Mouse (Mus musculus): ENCODE results near the gene Tmem269. TPM values are rescaled to one million over a fixed set of nuclear protein-coding genes. Genes with fewer than 3 reads are reported as not detected.

Gene Tmem269
- total and polyA plus RNA-seq, 3 experiments = 0.31 TPM; not detected in 2

DNA sequence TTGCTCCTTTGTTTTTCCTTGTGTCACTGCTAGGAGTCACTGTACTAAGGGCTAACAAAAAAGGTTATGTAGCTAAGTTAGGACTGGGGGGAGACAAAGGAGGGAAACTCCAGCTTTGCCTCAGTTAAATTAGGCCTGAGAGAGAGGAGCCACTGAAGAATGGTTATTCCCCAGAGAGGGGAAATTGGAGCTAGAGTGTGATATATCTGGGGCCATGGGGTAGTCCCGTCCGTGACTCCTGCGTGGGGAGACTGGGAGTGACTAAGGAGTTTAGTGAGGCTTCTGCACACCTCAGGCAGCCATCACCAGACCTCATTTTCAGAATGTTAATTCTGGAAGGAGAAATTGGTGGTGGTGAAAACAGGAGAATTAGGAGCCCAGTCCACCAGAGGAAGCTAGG is 16.3 kb upstream of the Tmem269 start:
- DNase-seq = no peak

DNA sequence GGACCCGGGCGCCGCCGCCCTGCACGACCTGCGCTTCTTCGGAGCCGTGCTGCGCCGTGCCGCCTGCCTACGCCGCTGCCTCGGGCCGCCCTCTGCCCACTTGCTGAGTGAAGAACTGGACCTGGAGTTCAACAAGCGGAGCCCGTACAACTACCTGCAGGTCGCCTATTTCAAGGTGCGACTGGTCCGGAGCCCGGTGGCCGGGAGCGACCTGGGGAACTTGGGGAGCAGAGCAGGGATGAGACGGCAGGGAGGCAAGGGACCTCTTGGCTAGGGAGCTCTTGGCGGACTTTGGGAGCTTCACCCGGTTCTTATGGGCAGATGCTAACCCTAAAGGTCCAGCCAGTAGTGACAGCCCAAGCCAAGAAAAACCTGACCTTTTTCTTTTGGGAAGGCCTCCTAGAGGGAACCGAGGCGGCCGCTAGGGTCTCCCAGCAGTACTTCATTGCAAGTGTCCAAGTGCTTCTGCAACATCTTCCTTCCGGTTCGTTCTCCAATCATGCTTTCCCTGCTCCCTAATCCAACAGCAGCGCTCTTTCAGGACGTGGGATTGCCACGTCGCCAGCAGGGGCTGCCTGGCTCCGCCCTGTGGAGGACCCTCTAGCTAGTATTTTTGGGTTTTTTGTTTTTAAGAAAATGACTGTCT is 15.4 kb upstream of the Tmem269 start:
- peak; percentile 72 for DNase-seq

DNA sequence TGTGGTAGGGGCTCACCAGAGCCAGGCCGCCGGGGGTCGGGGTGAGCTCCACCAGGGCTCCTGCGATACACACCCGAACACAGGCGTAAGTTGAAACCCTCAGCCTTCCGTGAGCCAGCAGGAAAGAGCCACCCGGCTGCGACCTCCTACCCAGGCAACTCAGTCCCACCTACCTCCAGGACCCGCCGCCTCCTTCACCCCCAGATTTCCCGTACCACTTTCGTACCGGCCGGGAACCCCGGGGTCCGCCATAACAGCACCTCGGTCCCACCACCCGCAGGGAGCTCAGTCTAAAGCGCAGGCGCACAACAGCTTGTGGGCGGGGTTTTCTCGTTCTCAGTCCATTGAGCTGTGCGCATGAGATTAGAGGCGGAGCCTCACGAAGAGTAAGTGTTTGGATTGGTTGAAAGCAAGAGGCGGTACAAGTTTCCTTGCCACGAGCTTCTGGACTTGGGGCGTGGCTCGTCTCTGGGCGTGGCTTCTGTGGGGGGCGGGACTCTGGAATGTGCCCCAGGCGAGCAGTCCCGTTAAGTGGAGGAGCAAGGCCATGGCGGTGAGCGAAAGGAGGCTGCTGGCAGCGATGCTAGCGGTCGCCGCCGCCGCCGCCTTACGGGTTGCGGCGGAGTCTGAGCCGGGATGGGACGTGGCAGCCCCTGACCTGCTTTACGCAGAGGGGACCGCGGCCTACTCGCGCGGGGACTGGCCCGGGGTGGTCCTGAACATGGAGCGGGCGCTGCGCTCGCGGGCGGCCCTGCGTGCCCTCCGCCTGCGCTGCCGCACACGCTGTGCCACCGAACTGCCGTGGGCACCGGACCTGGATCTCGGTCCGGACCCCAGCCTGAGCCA is 14.6 kb upstream of the Tmem269 start, which contains the start of the genes AU022252 and P3h1:
Gene AU022252 (minus strand): TSS at position 303 of the 846 bp plus-strand sequence.
Gene P3h1 (plus strand): TSS at position 506 of the 846 bp plus-strand sequence.
- DNase-seq = peak; percentile 99

DNA sequence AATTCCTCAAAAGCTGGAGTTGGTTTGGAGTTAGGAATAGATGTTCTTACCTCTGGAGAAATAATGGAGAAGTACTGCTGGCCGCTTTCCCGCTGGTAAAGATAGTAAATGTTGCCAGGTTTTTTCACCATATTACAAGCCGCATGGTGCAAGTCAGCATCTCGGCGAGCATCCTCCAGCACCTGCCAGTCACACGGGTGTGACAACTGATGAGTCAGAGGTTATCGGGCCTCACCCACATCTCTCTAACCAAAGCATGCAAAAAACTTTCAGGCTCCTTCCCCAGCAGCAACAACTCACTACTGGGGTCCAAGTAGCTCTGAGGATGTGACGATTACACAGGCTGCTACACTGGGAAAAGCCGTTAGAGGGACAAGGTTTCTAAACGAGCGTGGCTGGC is 8.7 kb upstream of the Tmem269 start:
- no peak for DNase-seq

DNA sequence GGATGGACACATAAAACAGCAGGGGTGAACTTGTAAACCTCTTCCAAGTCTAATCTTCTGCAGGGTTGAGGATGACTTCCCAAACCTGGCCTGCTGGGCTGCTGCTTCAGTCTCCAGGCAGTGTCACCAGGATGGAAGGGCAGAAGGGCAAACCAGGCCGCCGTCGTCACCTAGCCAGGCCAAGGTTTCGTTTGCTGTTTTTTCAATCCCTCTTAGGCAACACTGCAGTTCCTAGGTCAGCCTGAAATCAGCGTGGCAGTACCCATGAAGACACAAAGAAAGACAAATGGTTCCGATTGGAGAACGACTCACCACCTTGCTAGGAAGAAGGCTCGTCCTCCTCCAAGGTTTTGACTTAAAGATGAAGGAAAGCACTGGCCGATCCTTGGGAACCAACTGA is 7.7 kb upstream of the Tmem269 start:
- peak; percentile 63 for DNase-seq

DNA sequence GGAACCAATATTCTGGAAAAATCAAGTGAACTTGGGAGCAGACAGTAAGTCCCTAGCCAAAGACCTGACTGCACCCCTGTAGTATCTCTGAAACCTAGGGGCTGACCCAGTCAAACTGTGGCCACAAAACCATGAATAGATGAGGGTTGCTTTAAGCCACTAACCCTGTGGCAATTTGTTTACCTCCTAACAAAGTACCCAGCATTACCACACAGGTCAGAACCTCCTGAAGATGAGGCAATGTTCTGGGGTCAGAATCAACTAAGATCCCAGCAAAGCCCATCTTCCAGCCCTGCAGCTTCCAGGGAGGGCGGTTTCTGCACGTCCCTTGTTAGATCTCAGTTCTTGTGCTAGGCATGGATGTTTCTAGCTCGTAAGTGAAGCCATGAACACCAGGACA is 6.5 kb upstream of the Tmem269 start:
- DNase-seq = no peak

DNA sequence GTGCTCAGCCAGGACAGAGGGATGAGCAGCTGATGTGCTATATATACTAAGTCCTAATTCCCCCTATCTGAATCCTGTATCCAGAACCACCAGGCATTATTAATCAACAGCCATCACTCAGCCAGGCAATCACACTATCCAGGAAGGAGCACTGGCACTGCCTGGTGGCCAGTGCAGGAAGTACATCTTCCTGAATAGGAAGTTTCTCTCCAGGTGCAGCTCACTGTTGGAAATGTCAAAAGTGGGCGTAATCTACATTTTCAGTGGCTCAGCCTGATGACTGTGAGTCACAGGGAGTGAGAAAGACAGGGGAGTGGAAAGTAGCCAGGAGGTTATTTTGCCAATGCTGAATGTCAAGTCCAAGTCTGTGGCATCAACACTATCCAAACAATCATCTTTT is 5.7 kb upstream of the Tmem269 start:
- peak; percentile 80 for DNase-seq

DNA sequence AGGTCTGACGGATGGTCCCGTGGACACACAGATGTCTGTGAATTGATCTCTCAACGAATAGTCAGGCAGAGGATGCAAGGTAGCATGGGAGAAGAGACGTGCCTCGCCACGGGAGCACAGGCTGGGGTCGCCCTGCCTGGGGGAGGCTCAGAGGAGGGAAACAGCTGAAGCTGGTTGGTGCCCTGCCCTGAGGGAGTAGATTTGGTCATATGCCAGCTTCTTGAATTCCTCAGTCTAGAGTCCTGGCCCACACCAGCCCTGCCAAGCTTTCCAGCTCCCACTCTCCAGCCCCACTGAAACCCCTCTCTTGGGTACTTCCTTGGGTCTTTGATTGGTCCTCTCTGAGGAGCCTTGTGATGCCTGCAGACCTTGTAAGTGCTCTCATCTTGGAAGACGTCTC is 1.4 kb downstream of the Tmem269 start:
- no peak for DNase-seq

DNA sequence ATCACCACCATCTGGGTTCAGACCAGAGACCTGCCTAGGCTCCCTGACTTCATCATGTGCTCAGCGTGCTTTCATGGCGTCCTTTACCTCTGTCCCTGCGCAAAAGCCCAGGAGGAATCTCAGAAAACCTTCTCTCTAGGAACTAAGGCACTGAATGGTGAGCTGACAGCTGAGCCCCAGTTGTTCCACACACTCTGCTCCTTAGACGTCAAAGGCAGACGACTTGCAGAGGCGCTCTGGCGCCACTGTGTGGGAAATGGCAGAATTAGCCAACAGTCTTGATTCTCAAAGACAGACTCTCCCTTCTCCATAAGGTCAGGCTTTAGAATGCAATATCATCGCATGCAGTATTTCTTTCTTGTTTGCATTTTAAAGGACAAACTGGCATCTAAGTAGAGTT is 13.3 kb downstream of the Tmem269 start:
- DNase-seq = peak; percentile 61

DNA sequence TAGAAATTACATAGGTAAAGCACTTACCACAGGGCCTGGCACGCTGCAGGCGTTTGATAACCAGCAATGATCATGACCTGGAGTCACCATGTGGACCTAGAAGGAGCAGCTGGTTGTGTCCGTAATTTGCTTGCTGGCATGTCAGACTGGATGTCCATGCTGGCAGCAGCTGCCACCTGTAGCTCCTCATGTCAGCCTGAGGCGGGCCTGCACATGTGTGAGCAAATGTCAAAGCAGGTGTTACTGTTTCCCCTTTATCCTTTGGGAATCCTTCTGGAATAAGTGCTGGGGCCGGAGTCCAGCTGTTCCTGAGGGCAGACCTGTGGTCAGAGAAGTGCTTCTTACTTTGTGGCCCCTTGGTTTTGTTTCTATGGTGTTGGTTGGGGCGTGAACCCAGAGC is 19.9 kb downstream of the Tmem269 start:
- no peak for DNase-seq

DNA sequence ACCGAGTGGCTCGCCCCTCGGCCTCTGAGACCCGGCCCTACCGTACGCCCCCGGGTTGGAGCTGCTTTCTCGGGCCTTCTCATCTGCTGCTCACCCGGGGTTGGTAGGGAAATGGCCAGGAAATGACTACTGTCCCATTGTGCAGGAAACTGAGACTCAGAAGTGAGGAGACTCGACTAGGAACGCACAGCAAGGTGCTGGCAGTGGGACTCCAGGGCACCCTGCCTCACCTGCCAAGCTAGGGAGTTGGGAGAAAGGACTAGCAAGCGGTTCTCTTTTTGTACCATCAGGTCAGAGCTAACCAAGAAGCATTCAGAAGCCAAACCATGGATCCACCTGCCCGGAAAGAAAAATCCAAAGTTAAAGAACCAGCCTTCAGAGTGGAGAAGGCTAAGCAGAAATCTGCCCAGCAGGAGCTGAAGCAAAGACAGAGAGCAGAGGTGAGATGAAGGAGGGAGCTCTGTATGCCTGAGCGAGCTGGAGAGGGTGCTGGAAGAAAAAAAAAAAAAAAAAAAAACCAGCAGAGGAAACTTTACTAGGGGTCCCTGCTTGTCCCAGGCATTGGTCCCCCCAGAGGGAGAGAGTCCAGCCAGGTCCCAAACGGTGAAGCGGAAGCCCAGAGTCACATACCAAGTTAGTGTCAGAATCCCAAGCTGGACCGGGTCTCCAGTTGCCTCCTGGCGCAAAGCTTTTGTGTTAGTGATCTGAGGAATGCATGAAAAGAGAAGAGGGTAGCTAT is 22.3 kb downstream of the Tmem269 start:
- DNase-seq = no peak

DNA sequence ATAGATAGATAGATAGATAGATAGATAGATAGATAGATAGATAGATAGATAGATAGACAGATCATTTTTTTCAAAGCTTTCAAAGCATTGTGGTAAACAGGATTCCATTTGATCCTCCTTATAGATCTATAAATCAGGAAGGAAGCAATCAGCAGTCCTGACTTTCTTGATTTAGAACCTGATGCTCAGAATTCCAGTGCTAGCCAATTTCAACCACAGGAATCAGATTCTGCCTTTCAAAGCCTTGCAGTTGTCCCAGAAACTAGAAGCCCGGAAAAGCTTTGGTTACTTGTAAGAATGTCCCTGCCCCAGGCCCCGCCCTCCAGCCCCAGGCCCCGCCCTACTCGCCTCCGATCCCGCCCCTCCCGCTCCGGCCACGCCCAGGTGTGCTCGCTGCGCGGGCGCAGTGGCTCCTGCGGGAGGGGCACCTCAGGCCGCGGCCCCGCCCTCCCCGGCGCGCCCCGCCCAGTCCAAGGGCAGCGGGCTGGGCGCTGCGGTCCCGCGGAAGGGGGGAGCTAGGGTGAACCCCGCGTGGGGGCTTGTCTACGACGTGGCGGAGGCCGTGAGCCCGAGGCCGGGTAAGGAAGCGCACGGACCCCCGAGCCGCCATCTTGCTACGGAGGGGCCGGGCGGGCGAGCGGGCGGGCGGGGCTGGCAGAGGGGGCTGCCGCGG is 23.0 kb downstream of the Tmem269 start, which contains the start of gene Svbp:
Gene Svbp (plus strand): TSS at position 398 of the 673 bp plus-strand sequence.
- peak; percentile 93 for DNase-seq

DNA sequence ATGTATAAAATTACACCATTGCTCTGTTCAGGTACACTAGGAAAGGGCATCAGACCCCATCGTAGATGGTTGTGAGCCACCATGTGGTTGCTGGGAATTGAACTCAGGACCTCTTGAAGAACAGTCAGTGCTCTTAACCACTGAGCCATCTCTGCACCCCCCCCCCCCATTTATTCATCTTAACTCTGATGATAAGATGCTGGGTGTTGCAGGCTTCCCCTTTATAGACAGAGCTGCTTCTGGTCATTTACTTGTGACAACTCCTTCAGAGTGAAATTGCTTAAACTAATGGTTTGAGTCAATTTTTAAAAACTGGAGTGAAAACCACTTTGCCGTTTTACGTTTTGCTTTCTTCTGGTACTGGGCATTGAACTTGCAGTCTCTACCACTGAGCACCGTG is 25.3 kb downstream of the Tmem269 start:
- DNase-seq = no peak

DNA sequence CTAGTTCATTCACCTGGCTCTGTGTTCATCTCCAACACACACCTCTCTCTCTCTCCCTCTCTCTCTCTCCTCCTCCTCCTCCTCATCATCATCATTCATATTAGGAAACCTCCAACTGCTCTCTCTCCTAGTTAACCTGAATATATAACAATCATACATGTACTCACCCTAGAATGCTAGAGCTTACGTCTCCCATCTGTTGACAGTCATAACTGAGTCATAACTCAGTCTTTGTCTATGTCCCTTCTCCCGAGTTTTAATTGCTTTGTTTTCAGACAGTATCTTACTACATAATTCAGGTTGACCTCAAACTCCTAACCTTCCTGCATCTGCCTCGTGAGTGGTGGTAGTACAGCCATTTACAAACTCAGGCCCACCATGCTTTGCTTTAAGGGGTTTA is 26.7 kb downstream of the Tmem269 start:
- no peak for DNase-seq

DNA sequence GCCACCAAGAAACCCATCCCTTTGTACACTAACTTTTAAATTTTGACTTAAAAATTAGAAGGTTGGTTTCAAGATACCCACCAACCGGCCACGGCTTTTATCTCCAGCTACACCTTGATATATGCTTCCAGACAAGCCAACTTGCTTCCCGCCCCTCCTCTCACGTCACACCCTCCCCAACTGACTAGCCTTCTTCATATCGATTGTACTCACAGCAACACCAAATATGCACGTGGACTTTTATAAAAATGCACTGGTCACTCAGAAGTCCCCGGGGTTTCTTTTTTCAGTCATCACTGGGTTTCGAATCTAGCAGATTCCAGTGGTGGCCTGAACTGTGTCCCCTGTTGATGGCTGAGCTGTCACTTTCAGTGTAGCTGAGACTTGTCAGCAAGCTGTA is 27.4 kb downstream of the Tmem269 start:
- DNase-seq = no peak

DNA sequence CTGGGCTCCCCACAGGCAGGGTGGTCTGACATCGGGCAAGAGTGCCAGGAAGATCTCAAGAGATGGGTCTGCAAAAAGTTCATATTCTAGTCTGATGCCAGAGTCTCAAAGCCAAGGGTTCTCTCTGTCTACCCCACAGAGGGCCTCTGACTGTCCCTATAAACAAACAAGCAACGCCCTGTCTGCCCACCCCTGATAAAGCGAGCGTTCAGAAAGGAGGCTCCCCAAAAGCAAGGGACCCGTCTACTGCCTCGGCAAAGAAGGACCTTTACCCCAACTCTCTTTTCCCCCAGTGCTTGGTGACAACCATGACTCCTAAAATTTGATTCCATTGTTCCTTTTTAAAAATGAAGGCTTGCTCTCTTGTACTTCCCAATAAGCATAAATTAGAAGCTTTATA is 28.2 kb downstream of the Tmem269 start, which contains the start of gene Ermap:
Gene Ermap (minus strand): TSS at position 148 of the 400 bp plus-strand sequence.
- no peak for DNase-seq

DNA sequence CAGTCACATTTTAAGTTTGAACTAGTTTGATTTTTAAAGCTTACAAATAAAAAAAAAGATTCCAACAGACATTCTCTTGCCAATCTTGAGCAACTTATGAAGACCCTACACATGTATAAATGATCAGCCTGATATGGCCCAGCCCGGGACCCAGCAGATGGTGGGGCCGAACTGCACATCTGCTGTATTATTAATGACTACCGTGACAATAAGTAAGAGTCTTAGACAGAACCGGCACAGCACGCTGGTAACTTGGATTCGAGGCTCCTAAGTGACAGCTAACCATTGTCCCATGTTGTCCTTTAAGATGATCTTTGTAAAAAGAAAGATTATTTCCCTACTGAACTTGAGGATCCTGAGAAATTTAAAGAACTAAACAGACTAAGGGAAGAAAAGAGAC is 28.6 kb downstream of the Tmem269 start:
- no peak for DNase-seq

DNA sequence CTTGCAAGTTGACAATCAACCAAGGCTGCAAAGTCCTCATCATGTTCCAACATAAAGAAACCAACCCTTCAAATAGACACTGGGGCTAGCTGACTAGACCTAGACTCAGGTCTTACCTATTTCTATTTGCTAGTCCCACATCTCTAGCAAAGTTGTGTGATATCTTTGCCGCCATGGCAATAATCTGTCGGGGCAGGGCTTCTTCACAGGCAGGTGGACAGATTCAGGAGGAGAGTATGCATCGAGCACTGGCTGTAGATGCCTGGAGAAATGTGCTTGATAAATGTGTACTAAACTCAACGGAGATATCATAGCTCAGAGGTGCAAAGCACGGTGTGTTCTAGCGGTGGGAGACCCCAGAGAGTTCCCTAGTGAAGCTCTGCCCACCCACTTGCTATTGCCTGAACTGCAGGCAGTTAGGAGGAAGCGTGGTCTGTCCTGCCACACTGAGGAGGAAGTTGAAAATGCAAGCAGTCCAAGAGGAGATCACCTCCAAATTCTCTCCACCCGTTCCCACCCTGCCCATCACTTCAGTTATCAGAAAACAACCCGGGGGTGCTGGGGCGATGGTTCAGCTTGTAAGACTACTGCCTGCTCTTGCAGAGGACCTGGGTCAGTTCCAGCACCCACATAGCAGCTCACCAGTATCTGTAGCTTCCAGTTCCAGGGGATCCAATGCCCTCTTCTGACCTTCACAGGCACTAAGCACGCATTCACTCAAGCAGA is 29.8 kb downstream of the Tmem269 start:
- no peak for DNase-seq

DNA sequence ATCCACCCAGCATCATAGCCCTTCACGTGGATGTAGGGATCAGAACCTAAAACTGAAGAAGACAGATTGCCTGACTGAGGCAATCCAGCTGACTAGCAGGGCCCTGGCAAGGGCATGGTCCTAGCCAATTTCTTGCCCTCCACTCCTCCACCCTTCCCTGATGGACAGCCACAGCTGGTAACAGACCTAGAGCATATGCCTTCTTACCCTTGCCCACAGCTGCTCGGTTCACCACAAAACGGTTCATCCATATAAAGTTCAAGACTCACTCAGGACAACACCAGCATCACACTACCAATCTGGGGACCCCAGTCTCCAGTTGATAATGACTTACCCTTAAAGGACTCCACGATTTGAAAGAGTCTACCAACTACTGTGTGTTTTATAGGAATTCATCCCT is 32.2 kb downstream of the Tmem269 start:
- DNase-seq = no peak

DNA sequence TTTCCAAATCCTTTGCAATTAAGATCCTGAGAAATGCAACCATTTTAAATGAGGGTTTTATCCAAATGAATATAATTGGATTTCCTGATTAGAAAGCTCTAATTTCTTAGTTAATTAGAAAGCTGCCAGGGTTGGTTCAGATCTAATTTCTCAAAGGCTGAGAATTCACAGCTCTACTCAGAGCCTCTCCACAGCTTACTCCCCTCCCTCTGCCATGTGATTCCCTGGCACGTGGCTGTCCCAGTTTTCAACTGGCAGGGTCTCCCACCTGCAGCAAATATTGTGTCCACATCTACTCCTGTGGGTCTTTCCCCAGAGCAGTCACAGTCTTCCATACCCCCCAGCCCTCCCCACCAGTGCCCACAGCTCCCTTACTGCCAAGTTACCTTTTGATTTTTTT is 34.5 kb downstream of the Tmem269 start:
- DNase-seq = no peak

DNA sequence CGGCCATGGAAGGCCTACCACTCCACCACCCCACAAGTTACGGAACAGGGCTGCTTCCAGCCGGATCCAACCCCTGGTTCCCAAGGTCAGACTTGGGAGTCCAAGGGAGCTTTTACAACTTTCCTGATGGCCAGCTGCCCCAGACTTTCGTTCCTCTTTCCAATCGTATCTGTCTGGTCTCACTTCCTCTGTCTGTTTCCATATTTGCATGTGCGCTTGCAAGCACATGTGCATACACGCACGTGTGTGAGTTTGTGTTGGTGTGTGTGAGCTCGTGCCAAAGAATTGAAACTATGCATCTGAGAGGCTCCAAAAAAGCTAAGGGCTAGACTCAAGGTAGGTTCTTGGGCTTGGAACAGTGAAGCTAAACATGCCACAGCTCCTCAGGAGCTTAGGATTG is 36.6 kb downstream of the Tmem269 start:
- DNase-seq = no peak
